Mouse (Mus musculus) kidney, adult 2 months (tissue): ENCODE results near the gene Tex37.

Experiments used
- CTCF ChIP-seq: fragments of 200-500 bp; conservative IDR thresholded peaks from 2 replicates; pipeline ENCODE4 v1.5.1; 2011; ENCODE audit warnings: low read depth, mild to moderate bottlenecking, control low read depth, low read length, moderate library complexity, mixed read lengths; ENCODE audit not compliant: insufficient read depth, insufficient read length
- POLR2A ChIP-seq: fragments of 200-500 bp; IDR thresholded peaks from one replicate; pipeline ENCODE4 v1.6.1; 2011; ENCODE audit warnings: low read depth, low read length, control low read depth

DNA sequence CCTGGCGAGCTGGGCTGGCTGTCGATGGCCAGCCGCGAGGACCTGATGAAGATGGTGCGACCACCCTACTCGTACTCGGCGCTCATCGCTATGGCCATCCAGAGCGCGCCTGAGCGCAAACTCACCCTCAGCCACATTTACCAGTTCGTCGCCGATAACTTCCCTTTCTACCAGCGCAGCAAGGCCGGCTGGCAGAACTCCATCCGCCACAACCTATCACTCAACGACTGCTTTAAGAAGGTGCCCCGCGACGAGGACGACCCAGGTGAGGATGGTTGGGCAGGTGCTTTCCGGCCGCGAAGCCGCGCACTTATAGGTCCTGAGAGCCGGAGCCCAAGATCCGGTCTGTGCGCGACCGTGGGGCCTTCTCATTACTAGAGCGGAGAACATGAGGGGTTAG, 38.2 kb upstream of the Tex37 start:
- TF ChIP-seq CTCF (no peak), POLR2A (no peak)
